Mouse (Mus musculus) embryonic facial prominence, embryonic 13.5 days (tissue): ENCODE measurements around the gene Lamp1. TPM values are rescaled to one million over a fixed set of nuclear protein-coding genes. Genes with fewer than 3 reads are reported as not detected.
A peak's percentile ranks its signal among the peaks of the same experiment; 100 is the strongest.

Experiments used
- ATAC-seq: fragments of 200-750 bp; cut with Nextera tagmentation; 2 replicates; pipeline ENCODE4 v1.8.0; 2017; ENCODE audit warnings: low read depth; ENCODE audit not compliant: insufficient number of reproducible peaks, insufficient read depth, low FRiP score, low TSS enrichment
- H3K27ac ChIP-seq: fragments of 300-500 bp; sonication (generic); 2 replicates; pipeline ENCODE4 v1.5.1; 2015; ENCODE audit warnings: moderate library complexity, mild to moderate bottlenecking, inconsistent platforms
- H3K27me3 ChIP-seq: fragments of 300-500 bp; sonication (generic); 2 replicates; pipeline ENCODE4 v1.6.1; 2015; ENCODE audit warnings: mild to moderate bottlenecking, inconsistent platforms
- H3K36me3 ChIP-seq: fragments of 300-500 bp; sonication (generic); 2 replicates; pipeline ENCODE4 v1.6.1; 2015; ENCODE audit warnings: mild to moderate bottlenecking, inconsistent platforms
- H3K4me1 ChIP-seq: fragments of 300-500 bp; sonication (generic); 2 replicates; pipeline ENCODE4 v1.6.1; 2015; ENCODE audit warnings: inconsistent platforms
- H3K4me2 ChIP-seq: fragments of 300-500 bp; sonication (generic); 2 replicates; pipeline ENCODE4 v1.6.1; 2015; ENCODE audit warnings: moderate library complexity, mild to moderate bottlenecking, inconsistent platforms
- H3K4me3 ChIP-seq: fragments of 300-500 bp; sonication (generic); 2 replicates; pipeline ENCODE4 v1.5.1; 2015; ENCODE audit warnings: mild to moderate bottlenecking, inconsistent platforms
- H3K9ac ChIP-seq: fragments of 300-500 bp; sonication (generic); 2 replicates; pipeline ENCODE4 v1.6.1; 2015; ENCODE audit warnings: mild to moderate bottlenecking, inconsistent platforms
- H3K9me3 ChIP-seq: fragments of 300-500 bp; sonication (generic); 2 replicates; pipeline ENCODE4 v1.6.1; 2016; ENCODE audit warnings: inconsistent platforms
- WGBS: fragments of 180-500 bp; shearing (Covaris S2); methylation state at CpG from one replicate; pipeline ENCODE4 v1.1.7; 2015; ENCODE audit warnings: mixed read lengths; 5-methylcytosine and 5-hydroxymethylcytosine counted together
- polyA plus RNA-seq: library from polyadenylated mRNA; unstranded; fragments of >200 nt; fragmentation: Nextera tagmentation; extraction: Ambion mirVana; gene quantifications from 2 replicates; pipeline ENCODE4 v1.2.1, GENCODE M21; 2015

Lamp1 gene
- polyA plus RNA-seq, 1 experiment from 2014 or later: 259 TPM

DNA sequence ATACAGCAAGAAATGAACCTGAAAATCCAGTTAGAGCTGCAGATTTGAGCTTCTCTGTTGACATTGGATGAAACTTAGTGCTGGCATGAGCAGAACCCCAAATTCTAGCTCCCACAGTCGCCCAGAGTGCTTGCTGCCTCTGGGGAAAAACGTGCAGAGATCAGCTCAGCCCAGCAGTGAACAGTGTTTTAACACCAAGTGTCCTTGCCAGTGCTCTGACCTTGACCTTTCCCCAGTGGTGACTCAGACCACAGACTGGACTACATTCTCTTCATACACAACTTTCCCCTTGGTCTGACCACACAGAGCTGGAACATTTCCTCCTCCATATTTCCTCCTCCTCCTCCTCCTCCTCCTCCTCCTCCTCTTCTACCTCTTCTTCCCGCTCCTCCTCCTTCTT, 43.1 kb downstream of the Lamp1 start:
- peaks cover 11% of the 10 kb centered on the region; the same call in 1 of the 2 replicates for H3K4me1 ChIP-seq
- no peak overlapping the region for H3K27ac ChIP-seq
- H3K9ac ChIP-seq: no peak overlapping the region
- no peaks in the 10 kb centered on the region for H3K36me3 ChIP-seq
- H3K9me3 ChIP-seq: no peaks in the 10 kb centered on the region
- peaks cover 48% of the 10 kb centered on the region for H3K27me3 ChIP-seq
- ATAC-seq: no peak
- no peak overlapping the region for H3K4me3 ChIP-seq
- no peak overlapping the region for H3K4me2 ChIP-seq
- 35% methylated on average over 3 of the region's 3 CpGs for WGBS

DNA sequence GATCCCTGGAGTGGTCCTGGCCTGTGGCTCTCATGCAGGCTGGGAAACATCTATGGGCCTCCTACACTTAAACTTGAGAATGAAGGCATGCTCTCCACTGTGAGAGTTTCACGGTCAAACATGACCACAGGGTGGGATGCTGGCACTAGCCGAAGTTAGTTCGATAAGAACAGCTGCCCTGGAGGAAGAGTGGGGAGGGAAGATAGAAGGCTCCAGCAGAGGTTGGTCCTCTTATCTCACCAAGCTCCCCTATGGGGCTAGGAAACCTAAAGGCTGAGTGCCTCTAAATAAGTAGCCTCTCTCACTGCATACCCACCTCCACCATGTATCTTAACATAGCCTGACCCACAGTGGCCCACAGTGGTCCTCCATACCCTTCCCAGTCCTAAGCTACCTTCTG, 43.8 kb downstream of the Lamp1 start:
- H3K27me3 ChIP-seq: peaks cover 48% of the 10 kb centered on the region
- no peak for ATAC-seq
- H3K4me3 ChIP-seq: no peak overlapping the region
- H3K9ac ChIP-seq: no peak overlapping the region
- WGBS: 87% methylated on average over 3 of the region's 3 CpGs
- H3K4me1 ChIP-seq: peaks cover 11% of the 10 kb centered on the region; the same call in 1 of the 2 replicates
- H3K36me3 ChIP-seq: no peaks in the 10 kb centered on the region
- no peak overlapping the region for H3K4me2 ChIP-seq
- H3K9me3 ChIP-seq: no peaks in the 10 kb centered on the region
- H3K27ac ChIP-seq: no peak overlapping the region

DNA sequence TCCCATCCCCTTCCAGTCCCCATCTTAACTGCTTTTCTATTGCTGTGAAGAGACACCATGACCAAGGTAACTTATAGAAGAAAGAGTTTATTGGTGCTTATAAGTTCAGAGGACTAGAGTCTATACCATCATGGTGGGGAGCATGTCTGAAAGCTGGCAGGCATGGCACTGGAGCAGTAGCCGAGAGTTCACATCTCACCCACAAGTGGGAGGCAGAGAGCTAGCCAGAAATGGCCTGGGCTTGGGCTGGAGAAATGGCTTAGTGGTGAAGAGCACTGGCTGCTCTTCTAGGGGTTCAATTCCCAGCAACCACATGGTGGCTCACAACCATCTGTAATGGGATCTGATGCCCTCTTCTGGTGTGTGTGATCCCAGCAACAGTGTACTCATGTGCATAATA, 44.5 kb downstream of the Lamp1 start:
- Histone ChIP-seq H3K4me2 (no peak overlapping the region), H3K27me3 (peaks cover 48% of the 10 kb centered on the region), H3K27ac (no peak overlapping the region), H3K9ac (no peak overlapping the region), H3K4me3 (no peak overlapping the region), H3K4me1 (peaks cover 11% of the 10 kb centered on the region; the same call in 1 of the 2 replicates), H3K9me3 (no peaks in the 10 kb centered on the region), H3K36me3 (no peaks in the 10 kb centered on the region)
- WGBS: 63% methylated on average over 1 of the region's 1 CpGs
- no peak for ATAC-seq

DNA sequence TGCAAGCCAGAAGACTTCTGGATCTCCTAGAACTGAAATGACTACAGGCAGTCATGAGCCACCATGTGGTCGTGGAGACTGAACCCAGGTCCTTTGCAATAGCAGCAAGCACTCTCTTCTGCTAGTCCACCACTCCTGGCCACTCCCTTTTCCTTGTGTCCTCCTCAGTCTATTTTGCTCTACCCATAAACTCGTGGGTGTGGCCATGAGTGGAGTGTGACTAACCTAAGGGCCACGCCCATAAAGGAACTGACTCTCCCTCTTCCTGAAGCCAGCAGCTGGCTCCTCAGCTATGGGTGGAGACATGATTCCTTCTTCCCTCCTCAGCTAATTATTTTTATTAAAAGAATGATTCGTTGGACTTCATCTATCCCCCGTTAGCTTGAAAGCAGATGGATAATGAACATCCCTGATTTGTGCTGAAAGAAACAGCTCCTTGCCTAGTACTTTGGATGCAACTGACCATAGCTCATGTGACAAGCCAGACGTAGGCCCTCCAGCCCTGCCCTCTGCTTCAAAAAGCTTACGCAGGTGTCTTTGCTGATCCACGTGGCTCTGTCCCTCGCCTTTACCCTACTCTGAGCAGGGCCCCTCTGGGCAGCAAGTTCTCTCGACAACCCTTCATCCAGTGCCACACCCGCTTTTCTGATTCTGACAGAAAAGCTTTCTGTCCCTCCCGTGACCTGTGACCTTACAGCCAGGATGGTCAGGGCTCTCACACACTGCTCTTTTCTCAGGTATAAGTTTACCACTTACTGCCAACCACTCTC, 45.6 kb downstream of the Lamp1 start:
- 63% methylated on average over 12 of the region's 12 CpGs for WGBS
- Histone ChIP-seq H3K4me1 (peaks cover 10% of the 10 kb centered on the region; the same call in 1 of the 2 replicates), H3K9me3 (no peaks in the 10 kb centered on the region), H3K9ac (no peak overlapping the region), H3K4me3 (no peak overlapping the region), H3K27ac (no peak overlapping the region), H3K27me3 (peaks cover 42% of the 10 kb centered on the region), H3K4me2 (no peak overlapping the region), H3K36me3 (no peaks in the 10 kb centered on the region)
- ATAC-seq: no peak

DNA sequence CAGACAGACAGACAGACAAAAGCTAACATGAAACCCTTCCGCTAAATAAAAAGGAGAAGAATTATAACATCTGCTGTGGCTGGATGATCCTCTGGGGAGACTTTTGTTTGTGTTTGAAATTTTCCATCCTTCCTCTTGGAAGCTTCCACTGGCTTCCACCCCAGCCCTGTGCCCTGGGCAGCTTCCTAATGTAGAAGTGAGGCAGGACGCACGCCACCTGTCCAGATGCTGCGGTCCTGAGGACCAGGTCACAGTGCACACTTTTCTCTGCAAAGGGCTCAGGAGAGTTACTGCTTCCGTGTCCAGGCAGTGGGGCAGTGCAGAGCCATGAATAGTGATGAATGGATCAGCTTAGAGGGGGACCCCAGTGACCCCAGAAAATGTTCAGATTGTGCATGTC, 46.4 kb downstream of the Lamp1 start:
- 81% methylated on average over 5 of the region's 5 CpGs for WGBS
- Histone ChIP-seq H3K4me3 (no peak overlapping the region), H3K27ac (no peak overlapping the region), H3K9ac (no peak overlapping the region), H3K36me3 (no peaks in the 10 kb centered on the region), H3K9me3 (no peaks in the 10 kb centered on the region), H3K4me2 (no peak overlapping the region), H3K4me1 (peaks cover 6% of the 10 kb centered on the region; the same call in 1 of the 2 replicates), H3K27me3 (peaks cover 36% of the 10 kb centered on the region)
- ATAC-seq: no peak

DNA sequence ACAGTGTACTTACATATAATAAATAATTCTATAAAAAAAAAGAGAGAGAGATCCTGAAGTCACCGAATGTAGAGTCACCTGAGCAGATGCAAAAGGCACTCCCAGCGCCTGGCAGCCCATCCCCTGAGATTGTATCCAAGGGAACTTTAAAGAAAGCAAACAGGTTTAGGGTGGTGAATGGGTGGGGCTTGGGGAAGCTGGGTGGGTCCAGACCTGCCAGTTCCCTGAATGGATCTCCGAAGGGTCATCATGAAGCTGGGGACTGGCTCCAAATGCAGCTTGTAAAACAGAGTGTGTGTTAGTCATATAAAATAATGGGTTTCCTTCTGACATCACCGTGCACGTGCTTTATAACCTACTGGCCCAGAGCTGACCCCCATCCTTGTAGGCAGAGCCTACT, 47.3 kb downstream of the Lamp1 start:
- Histone ChIP-seq H3K27ac (no peak overlapping the region), H3K27me3 (peaks cover 26% of the 10 kb centered on the region), H3K4me2 (no peak overlapping the region), H3K4me1 (no peaks in the 10 kb centered on the region), H3K4me3 (no peak overlapping the region), H3K36me3 (no peaks in the 10 kb centered on the region), H3K9ac (no peak overlapping the region), H3K9me3 (no peaks in the 10 kb centered on the region)
- ATAC-seq: no peak
- 39% methylated on average over 5 of the region's 5 CpGs for WGBS

DNA sequence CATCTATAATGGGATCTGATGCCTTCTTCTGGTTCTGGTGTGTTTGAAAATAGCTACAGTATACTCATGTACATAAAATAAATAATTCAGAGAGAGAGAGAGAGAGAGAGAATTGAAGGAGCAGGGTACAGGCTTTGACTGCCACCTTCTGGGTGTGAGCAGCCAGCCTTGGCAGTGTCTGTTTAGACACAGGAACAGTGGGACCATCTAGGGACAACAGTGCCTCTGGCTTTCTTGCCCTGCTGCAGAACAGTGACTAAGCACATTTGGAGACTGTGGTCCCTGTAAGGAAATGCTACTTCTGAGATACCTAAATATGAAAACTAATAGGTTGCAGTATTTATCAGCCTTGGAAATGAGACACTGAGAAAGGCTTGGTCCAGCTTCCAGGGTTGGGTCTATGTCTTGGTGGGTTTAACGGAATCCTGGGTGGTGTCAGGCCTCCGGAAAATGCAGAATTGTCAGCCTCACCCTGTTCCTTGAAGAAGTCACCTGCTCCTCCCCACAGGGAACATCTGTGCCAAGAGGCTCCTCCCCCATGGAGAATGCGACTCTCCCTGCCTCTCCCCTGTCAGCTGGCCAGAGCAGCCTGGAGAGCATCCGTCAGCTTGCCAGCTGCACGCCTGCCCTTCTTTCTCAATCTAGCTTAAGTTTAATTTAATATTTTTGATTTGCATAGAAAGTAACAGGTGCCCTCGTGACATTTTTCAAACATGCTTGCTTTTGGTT, 49.8 kb downstream of the Lamp1 start:
- no peak for ATAC-seq
- H3K27ac ChIP-seq: no peak overlapping the region
- no peak overlapping the region for H3K4me2 ChIP-seq
- H3K4me1 ChIP-seq: peaks cover 7% of the 10 kb centered on the region
- H3K9me3 ChIP-seq: no peaks in the 10 kb centered on the region
- H3K9ac ChIP-seq: no peak overlapping the region
- 0 out of 2 replicates have a peak, but pooled peaks cover 4% of the 10 kb centered on the region for H3K27me3 ChIP-seq
- H3K36me3 ChIP-seq: no peaks in the 10 kb centered on the region
- WGBS: 38% methylated on average over 6 of the region's 6 CpGs
- H3K4me3 ChIP-seq: no peak overlapping the region

DNA sequence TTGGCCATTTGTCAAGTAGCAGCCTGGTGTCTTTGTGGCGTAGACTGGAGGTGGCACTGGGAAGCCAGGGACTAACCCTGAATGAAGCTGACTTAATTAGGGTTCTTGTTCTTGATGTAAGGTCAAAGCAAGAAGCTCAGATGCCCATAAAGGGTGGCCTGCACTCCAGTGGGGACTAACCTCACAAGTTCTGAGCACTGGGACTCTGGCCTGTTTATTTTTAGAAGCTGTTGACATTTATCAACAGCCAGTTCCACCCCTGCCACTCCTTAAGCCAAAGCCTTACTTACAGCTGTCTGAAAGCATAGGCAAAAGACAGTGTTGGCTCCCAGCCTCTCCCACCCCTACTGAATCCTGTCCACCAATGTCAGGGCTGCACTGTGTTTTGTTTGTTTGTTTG, 50.8 kb downstream of the Lamp1 start:
- no peak overlapping the region for H3K27ac ChIP-seq
- ATAC-seq: no peak
- WGBS: 81% methylated on average over 1 of the region's 1 CpGs
- H3K9me3 ChIP-seq: no peaks in the 10 kb centered on the region
- no peak overlapping the region for H3K4me3 ChIP-seq
- H3K4me1 ChIP-seq: peaks cover 8% of the 10 kb centered on the region
- no peak overlapping the region for H3K9ac ChIP-seq
- H3K36me3 ChIP-seq: no peaks in the 10 kb centered on the region
- H3K27me3 ChIP-seq: 0 out of 2 replicates have a peak, but pooled peaks cover 4% of the 10 kb centered on the region
- no peak overlapping the region for H3K4me2 ChIP-seq

DNA sequence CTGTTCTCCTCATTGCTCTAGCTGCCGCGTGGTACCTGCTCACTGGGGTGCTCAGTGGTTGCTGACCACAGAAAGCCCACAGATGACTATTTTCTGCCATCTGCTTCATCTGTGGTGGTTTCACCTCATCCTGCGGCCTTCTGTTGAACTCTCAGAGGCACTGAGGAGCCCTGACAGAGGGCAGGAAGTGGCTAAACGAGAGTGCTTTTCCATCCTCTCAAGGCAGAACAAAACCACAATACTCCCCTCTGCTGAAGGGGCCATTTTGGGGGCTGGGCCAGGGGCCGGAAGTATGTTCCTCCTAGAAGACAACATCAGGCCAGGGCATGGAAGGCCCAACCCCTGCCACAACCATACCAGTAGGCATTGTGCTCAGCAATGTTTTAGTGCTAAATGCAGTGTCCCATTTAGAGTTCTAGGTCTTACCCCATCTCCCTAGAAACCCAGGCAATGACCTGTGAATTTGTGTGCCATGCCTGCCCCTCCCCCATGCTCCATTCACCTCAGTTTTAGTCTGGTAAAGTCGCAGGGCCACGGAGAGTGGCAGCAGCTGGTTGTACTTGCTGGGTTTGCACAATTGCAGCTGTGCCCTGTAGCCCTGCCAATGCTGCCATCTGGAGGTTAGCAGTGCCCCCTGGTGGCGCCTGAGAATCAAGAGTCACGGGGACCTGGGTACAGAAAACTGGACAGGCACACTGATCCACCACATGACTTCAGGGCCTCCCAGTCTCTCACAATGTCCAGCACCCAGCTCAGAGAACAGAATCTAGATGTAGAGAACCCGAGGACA, 54.7 kb downstream of the Lamp1 start:
- Histone ChIP-seq H3K27me3 (0 out of 2 replicates have a peak, but pooled peaks cover 4% of the 10 kb centered on the region), H3K27ac (no peak overlapping the region), H3K9me3 (no peaks in the 10 kb centered on the region), H3K9ac (0 out of 2 replicates have a peak overlapping the region, but pooled peaks have one; percentile 3), H3K4me3 (no peak overlapping the region), H3K4me1 (peaks cover 8% of the 10 kb centered on the region), H3K4me2 (peak overlapping the region; percentile 46), H3K36me3 (no peaks in the 10 kb centered on the region)
- 26% methylated on average over 10 of the region's 10 CpGs for WGBS
- ATAC-seq: peak; percentile 76

DNA sequence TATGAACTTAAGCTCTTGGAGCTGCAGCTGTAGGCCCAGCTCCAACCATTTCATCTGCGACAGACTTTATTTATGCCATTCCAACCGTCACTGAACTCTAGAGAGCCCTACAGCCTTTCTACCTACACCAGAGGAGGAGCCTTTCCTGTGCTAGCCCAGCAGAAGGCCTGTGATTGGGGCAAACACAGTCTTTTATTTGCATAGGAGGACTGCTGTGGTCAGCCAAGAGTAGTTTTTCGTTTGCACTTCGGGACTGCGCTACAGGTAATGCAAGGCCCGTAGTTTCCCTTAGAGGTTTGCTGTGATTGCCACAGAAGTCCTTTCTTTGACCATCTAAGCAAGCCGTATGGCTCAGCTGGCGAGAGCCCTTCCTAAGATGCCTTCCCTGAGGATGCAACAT, 57.4 kb downstream of the Lamp1 start:
- H3K36me3 ChIP-seq: no peaks in the 10 kb centered on the region
- no peak overlapping the region for H3K4me2 ChIP-seq
- peaks cover 8% of the 10 kb centered on the region for H3K4me1 ChIP-seq
- no peaks in the 10 kb centered on the region for H3K9me3 ChIP-seq
- no peak for ATAC-seq
- WGBS: 79% methylated on average over 8 of the region's 8 CpGs
- H3K9ac ChIP-seq: 0 out of 2 replicates have a peak overlapping the region, but pooled peaks have one; percentile 21
- H3K27ac ChIP-seq: no peak overlapping the region
- H3K4me3 ChIP-seq: no peak overlapping the region
- no peaks in the 10 kb centered on the region for H3K27me3 ChIP-seq

DNA sequence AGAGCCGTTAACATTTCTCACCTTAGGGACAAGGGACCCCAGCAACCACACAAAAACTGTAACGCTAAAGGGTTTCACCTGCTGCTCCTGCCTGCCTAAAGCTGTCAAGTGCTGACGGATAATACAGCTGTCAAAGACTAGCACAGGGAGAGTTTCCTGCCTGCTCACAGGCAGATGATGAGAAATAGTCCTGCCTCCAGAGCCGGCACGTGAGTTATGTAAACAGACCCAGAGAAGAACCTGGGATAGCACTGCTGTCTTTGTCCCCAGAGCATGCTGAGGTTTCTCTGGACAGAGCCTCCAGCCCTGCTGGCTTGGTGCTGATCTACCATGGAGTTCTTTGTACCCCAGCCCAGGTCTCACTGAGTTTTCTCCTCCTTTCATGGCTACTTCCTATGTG, 58.1 kb downstream of the Lamp1 start:
- ATAC-seq: no peak

More for the DNA sequence above, 58.1 kb downstream of the Lamp1 start:
- no peak overlapping the region for H3K4me2 ChIP-seq
- H3K9me3 ChIP-seq: no peaks in the 10 kb centered on the region
- peaks cover 8% of the 10 kb centered on the region for H3K4me1 ChIP-seq
- no peaks in the 10 kb centered on the region for H3K36me3 ChIP-seq
- H3K4me3 ChIP-seq: no peak overlapping the region
- no peak overlapping the region for H3K27ac ChIP-seq
- H3K9ac ChIP-seq: no peak overlapping the region
- no peaks in the 10 kb centered on the region for H3K27me3 ChIP-seq
- WGBS: 61% methylated on average over 5 of the region's 5 CpGs
